Mouse (Mus musculus) heart, postnatal 36 days (tissue): ENCODE results near the gene 1700019N19Rik. TPM values are rescaled to one million over a fixed set of nuclear protein-coding genes. Genes with fewer than 3 reads are reported as not detected.

Experiments
- DNase-seq, 2 experiments: peaks; one replicate each; pipeline ENCODE4 v3.0.0; 2021 to 2022
- intact Hi-C: fragments of 180-260 bp; cut with DNase I; formaldehyde crosslinking; loops from one replicate; pipeline ENCODE4 v1.15.1; 2025
- total RNA-seq, 2 experiments: library from RNA; stranded (reverse); gene quantifications; 2 replicates each; pipeline ENCODE4 v1.2.3; 2021

Gene 1700019N19Rik
- not detected for total RNA-seq

GRCm38 (mm10) chr19:58794284-58794683 lies at the start of gene 1700019N19Rik:
Gene 1700019N19Rik, minus strand, starts transcription at chr19:58794461.
- intact Hi-C loops: no loop called here

GRCm38 (mm10) chr19:58843606-58844005 lies 49.3 kb upstream of the 1700019N19Rik start:
- DNase-seq: no peak
- intact Hi-C loops: no loop called here

More at GRCm38 (mm10) chr19:58794284-58794683, at the start of gene 1700019N19Rik:
- no peak for DNase-seq

DNA sequence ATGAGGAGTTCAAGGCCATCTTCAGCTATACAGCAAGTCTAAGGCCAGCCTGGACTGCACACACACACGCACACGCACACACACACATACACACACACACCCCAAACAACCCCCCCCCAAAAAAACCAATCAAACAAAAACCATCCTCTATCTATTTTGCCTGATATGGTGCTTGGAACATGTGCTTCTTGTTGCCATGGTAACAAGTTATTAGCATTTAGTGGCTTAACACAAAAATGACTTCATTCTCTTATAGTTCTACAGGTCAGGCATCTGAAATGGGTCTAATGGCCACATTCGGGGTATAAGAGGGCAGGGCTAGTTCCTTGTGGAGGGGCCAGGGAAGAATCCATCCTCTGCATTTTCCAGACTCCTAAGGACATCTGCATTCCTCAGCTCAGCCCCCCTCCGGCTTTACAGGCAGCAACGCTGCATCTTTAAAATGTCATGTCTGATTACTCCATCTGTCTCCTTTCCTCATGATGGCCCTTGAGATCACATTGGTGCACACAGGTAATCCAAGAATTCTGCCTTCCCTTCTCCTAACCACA lies 46.5 kb upstream of the 1700019N19Rik start:
- intact Hi-C loops: no loop called here
- no peak for DNase-seq

- intact Hi-C loops: no loop called here
- DNase-seq: no peak
Observed at GRCm38 (mm10) chr19:58839806-58840205, 45.5 kb upstream of the 1700019N19Rik start.

- DNase-seq: no peak
- intact Hi-C loops: no loop called here
Observed at GRCm38 (mm10) chr19:58839345-58839744, 45.1 kb upstream of the 1700019N19Rik start.

DNA sequence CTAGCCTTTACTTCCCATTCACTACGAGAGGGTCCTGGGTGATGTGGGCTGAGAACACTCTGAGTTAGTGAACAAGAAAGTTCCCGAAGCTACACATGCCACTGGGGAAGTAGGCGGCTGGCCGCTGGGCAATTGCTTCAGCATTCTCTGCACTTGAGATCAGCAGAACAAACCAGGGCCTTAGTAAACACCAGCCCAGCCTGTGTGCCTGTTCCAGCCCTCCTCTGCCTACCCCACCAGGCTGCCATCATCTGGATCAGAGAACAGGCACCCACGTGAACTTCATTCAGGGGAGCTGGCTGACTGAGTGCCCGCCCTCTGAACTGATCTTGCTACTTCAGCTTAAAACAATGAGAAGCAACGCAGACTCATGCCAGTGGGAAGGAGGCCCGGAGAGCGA lies 44.4 kb upstream of the 1700019N19Rik start:
- intact Hi-C loops: no loop called here
- DNase-seq: no peak

- intact Hi-C loops: no loop called here
- DNase-seq: no peak
Observed at GRCm38 (mm10) chr19:58833639-58834180, 39.4 kb upstream of the 1700019N19Rik start.

DNA sequence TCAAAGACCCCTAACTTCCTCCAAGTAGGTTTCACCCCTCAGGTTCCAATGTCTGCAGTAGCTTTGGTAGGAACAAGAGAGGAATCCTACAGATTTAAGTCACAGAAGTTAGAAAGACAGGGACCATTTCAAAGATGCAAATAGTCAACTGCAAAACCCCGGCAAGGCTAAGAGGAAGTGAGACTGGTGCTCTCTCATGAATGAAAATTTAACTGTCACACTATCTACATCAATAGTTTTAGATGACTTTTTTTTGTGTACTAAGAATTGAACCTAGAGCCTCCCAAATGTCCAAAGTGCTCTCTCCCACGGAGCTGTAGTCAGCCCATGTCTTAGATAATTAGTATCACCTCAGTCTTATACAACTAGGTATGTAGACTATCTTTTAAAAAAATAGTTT lies 38.7 kb upstream of the 1700019N19Rik start:
- DNase-seq: no peak
- intact Hi-C loops: no loop called here

DNA sequence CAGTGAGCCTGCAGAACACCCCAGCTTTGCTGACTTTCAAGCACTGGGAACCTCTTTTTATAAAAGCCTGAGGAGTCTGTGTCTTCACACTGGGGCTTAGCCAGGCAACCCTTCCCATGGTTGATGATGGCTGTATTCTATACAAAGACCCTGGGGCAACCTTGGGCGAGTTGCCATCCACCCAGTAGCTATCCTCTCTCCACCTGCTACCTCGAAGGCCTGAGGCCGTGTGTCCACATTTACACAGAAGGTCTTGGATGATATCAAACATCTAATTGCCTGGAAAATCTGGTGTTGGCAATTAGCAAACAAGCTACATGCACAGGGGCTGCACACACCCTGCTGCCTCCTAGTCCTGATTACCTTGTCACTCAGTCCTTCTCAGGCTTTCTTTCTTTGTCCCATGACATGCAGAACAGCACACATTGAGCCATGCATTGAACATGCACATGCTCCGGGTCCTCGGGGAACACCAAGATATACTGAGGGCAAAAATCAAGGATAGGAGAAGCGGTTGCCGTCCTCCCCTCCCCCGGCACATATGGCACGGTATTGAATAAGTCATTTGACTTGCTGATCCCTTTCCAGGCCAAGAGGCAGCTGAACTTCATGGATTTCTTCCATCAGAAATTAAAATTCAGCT lies 37.1 kb upstream of the 1700019N19Rik start:
- no peak for DNase-seq

DNA sequence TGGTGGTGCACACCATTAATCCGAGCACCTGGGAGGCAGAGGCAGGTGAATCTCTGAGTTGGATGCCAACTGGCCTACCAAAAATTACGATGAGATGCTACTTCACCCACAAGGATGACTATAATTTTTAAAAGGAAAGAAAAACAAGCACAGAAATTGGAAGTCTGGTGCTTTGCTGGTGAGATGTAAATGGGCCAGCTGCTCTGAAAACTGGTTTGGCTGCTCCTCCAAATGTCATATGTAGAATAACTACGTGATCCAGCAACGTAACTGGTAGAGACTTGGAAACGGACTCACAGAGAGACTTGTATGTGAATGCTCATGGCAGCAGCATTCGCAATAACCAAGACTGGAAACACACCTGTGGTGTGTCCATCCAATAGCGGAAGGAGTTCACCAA lies 35.9 kb upstream of the 1700019N19Rik start:
- DNase-seq: no peak
- intact Hi-C loops: no loop called here

More for the DNA sequence above, 37.1 kb upstream of the 1700019N19Rik start:
- intact Hi-C loops: no loop called here

GRCm38 (mm10) chr19:58829575-58829974 lies 35.3 kb upstream of the 1700019N19Rik start:
- intact Hi-C loops: no loop called here
- no peak for DNase-seq

DNA sequence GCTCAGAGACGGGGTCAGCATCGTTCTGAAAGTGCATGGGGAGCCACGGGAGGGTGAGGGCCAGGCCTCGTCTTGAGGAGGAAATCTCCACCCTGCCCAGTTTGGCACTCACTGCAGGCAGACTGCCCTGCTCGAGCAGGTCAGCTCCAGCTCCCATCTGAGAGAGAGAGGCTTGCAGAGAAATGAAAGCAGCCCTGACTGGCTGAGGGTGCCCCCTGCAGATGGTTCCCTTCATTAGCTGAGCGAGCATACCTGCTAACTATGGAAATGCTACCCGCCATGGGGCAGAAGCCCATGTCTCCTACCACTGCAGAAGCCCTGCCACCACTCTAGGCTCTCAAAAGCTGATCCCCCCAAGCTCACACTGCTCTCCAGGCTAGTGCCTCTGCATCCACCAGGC lies 33.4 kb upstream of the 1700019N19Rik start:
- DNase-seq: no peak
- intact Hi-C loops: loop anchor here (2.0 kb wide), 1 partner anchor 21 kb away; no protein-coding TSS in a partner anchor

GRCm38 (mm10) chr19:58824316-58824715 lies 30.1 kb upstream of the 1700019N19Rik start:
- no peak for DNase-seq
- intact Hi-C loops: loop anchor here (2.0 kb wide), 1 partner anchor 28 kb away; no protein-coding TSS in a partner anchor

GRCm38 (mm10) chr19:58823301-58823700 lies 29.0 kb upstream of the 1700019N19Rik start:
- DNase-seq: no peak
- intact Hi-C loops: no loop called here

- DNase-seq: peak; percentile 73 to 76
- intact Hi-C loops: no loop called here
Observed at GRCm38 (mm10) chr19:58822454-58823200, 28.4 kb upstream of the 1700019N19Rik start.

GRCm38 (mm10) chr19:58818571-58819415 lies 24.5 kb upstream of the 1700019N19Rik start:
- intact Hi-C loops: loop anchor here (5.0 kb wide), 1 partner anchor 44 kb away; no protein-coding TSS in a partner anchor
- no peak for DNase-seq

GRCm38 (mm10) chr19:58817398-58817797 lies 23.1 kb upstream of the 1700019N19Rik start:
- DNase-seq: no peak
- intact Hi-C loops: loop anchor here (5.0 kb wide), 1 partner anchor 45 kb away; no protein-coding TSS in a partner anchor

DNA sequence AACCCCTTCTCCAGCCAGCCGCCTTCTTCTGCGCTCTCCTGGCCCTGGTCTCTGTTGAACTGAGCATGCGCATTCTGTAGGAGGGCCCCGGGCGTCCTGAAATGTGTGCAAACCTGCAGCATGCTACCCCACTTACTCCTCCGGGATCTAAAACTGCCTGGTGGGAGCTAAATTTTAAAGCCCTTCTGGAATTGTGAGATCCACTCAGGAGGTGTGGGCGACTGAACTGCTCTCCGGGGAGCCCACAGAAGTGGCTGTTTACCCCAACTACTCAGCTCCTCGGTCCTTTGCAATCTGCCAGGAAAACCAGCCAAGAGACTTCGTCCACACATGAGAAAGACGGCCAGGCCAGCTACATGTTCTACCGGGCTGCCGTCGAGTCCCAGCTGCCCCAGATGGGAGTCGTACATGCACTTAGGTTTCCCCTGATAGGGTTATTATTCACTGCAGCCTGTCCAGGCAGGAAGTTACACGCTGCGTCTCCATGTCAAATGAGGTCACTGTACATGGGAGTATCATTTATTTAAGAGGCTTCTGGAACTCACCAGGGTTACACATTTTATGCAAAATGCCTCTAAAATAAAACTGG lies 22.3 kb upstream of the 1700019N19Rik start:
- intact Hi-C loops: loop anchor here (5.0 kb wide), 1 partner anchor 46 kb away; no protein-coding TSS in a partner anchor
- peak; percentile 43 to 66 for DNase-seq

- intact Hi-C loops: loop anchor here (5.0 kb wide), 1 partner anchor 47 kb away; no protein-coding TSS in a partner anchor
Observed at GRCm38 (mm10) chr19:58815179-58815922, 21.1 kb upstream of the 1700019N19Rik start.

More at GRCm38 (mm10) chr19:58815179-58815922, 21.1 kb upstream of the 1700019N19Rik start:
- no peak for DNase-seq
